Mouse (Mus musculus): Measurements from ENCODE around the gene Mpzl2.

GRCm38 (mm10) chr9:45008342-45008741 lies 31.3 kb upstream of the Mpzl2 start:
- TF ChIP-seq CTCF (IDR thresholded peaks at IDR 0.05; ENCODE audit: control insufficient read depth, insufficient read depth, insufficient replicate concordance, low read depth, low read length) (no peak), POLR2A (IDR thresholded peaks at IDR 0.05; ENCODE audit: control insufficient read depth, low read depth, low read length) (no peak)
